Mouse (Mus musculus): ENCODE measurements around the gene Lkaaear1. TPM values are rescaled to one million over a fixed set of nuclear protein-coding genes. Genes with fewer than 3 reads are reported as not detected.
A peak's percentile ranks its signal among the peaks of the same experiment; 100 is the strongest.

Gene Lkaaear1
- total and polyA plus RNA-seq, 2 experiments from 2014 or later = not detected

- TF ChIP-seq CTCF (IDR thresholded peaks at IDR 0.05; ENCODE audit: low read depth) = no peak
- 94% methylated on average over 4 of the region's 4 CpGs for WGBS
- H3K27ac ChIP-seq (ENCODE audit: low read depth, low read length) = no peak overlapping the region
- ATAC-seq (no peak), DNase-seq (no peak)
- no peak overlapping the region for H3K9ac ChIP-seq
- H3K36me3 ChIP-seq (ENCODE audit: insufficient read depth) = peaks cover 46% of the 10 kb centered on the region
- no peak overlapping the region for H3K4me3 ChIP-seq (ENCODE audit: low read depth, low read length)
- H3K27me3 ChIP-seq (ENCODE audit: insufficient read depth, low read length) = no peaks in the 10 kb centered on the region
- H3K4me2 ChIP-seq (ENCODE audit: low read depth) = no peak overlapping the region
- H3K9me3 ChIP-seq (ENCODE audit: low read length) = no peaks in the 10 kb centered on the region
- peaks cover 13% of the 10 kb centered on the region for H3K4me1 ChIP-seq (ENCODE audit: insufficient read depth)
Measured at GRCm38 (mm10) chr2:181685686-181686085, 12.6 kb downstream of the Lkaaear1 start.

GRCm38 (mm10) chr2:181684713-181685112 is 13.5 kb downstream of the Lkaaear1 start:
- Histone ChIP-seq H3K4me3 (ENCODE audit: low read depth, low read length) (no peak overlapping the region), H3K9me3 (ENCODE audit: low read length) (no peaks in the 10 kb centered on the region), H3K27ac (ENCODE audit: low read depth, low read length) (no peak overlapping the region), H3K4me1 (ENCODE audit: insufficient read depth) (peaks cover 13% of the 10 kb centered on the region), H3K9ac (no peak overlapping the region), H3K27me3 (ENCODE audit: insufficient read depth, low read length) (no peaks in the 10 kb centered on the region), H3K4me2 (ENCODE audit: low read depth) (no peak overlapping the region), H3K36me3 (ENCODE audit: insufficient read depth) (peaks cover 46% of the 10 kb centered on the region)
- no peak for TF ChIP-seq CTCF (IDR thresholded peaks at IDR 0.05; ENCODE audit: low read depth)
- ATAC-seq (no peak), DNase-seq (no peak)
- 91% methylated on average over 1 of the region's 1 CpGs for WGBS

GRCm38 (mm10) chr2:181683381-181683780 is 14.9 kb downstream of the Lkaaear1 start:
- 70% methylated on average over 4 of the region's 4 CpGs for WGBS
- DNase-seq = no peak
- Histone ChIP-seq H3K27ac (ENCODE audit: low read depth, low read length) (no peak overlapping the region), H3K4me2 (ENCODE audit: low read depth) (no peak overlapping the region), H3K27me3 (ENCODE audit: insufficient read depth, low read length) (no peaks in the 10 kb centered on the region), H3K36me3 (ENCODE audit: insufficient read depth) (peaks cover 35% of the 10 kb centered on the region), H3K4me3 (ENCODE audit: low read depth, low read length) (no peak overlapping the region), H3K9me3 (ENCODE audit: low read length) (no peaks in the 10 kb centered on the region), H3K9ac (no peak overlapping the region), H3K4me1 (ENCODE audit: insufficient read depth) (peaks cover 13% of the 10 kb centered on the region)
- no peak for TF ChIP-seq CTCF (IDR thresholded peaks at IDR 0.05; ENCODE audit: low read depth)
- no peak for ATAC-seq

GRCm38 (mm10) chr2:181681978-181682377 is 16.3 kb downstream of the Lkaaear1 start:
- TF ChIP-seq CTCF (IDR thresholded peaks at IDR 0.05; ENCODE audit: low read depth) = no peak
- Histone ChIP-seq H3K9me3 (ENCODE audit: low read length) (no peaks in the 10 kb centered on the region), H3K9ac (no peak overlapping the region), H3K36me3 (ENCODE audit: insufficient read depth) (peaks cover 21% of the 10 kb centered on the region), H3K27ac (ENCODE audit: low read depth, low read length) (no peak overlapping the region), H3K27me3 (ENCODE audit: insufficient read depth, low read length) (no peaks in the 10 kb centered on the region), H3K4me1 (ENCODE audit: insufficient read depth) (peaks cover 13% of the 10 kb centered on the region), H3K4me2 (ENCODE audit: low read depth) (no peak overlapping the region), H3K4me3 (ENCODE audit: low read depth, low read length) (no peak overlapping the region)
- WGBS = 95% methylated on average over 1 of the region's 1 CpGs
- ATAC-seq (no peak), DNase-seq (no peak)

DNA sequence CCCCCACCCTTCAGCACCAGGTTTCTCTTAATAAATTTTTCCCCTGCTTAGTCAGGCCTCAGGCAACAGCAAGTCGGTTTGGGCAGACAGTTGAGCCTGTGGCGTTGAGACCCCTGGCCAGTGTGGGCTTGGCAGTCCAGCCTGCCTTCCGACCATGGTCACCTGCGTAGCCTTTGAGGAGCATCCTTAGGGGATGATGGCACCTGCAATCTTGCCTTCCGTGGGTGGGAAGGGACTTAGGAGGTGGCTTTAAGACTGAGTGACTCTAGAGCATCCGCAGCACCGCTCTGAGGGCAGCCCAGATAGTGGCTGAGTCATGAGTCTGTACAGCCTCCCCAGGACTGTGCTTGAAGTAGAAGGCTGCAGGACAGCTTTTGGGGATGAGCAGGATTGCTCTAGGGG is 17.5 kb downstream of the Lkaaear1 start:
- no peaks in the 10 kb centered on the region for H3K27me3 ChIP-seq (ENCODE audit: insufficient read depth, low read length)
- H3K9ac ChIP-seq = peak overlapping the region; percentile 88
- H3K4me2 ChIP-seq (ENCODE audit: low read depth) = peak overlapping the region; percentile 97
- peak overlapping the region; percentile 72 for H3K4me3 ChIP-seq (ENCODE audit: low read depth, low read length)
- H3K27ac ChIP-seq (ENCODE audit: low read depth, low read length) = peak overlapping the region; percentile 67
- ATAC-seq (peak; percentile 60), DNase-seq (peak; percentile 46)
- 12% methylated on average over 7 of the region's 7 CpGs for WGBS
- peaks cover 15% of the 10 kb centered on the region for H3K4me1 ChIP-seq (ENCODE audit: insufficient read depth)
- no peaks in the 10 kb centered on the region for H3K9me3 ChIP-seq (ENCODE audit: low read length)
- H3K36me3 ChIP-seq (ENCODE audit: insufficient read depth) = peaks cover 13% of the 10 kb centered on the region
- TF ChIP-seq CTCF (IDR thresholded peaks at IDR 0.05; ENCODE audit: low read depth) = no peak

DNA sequence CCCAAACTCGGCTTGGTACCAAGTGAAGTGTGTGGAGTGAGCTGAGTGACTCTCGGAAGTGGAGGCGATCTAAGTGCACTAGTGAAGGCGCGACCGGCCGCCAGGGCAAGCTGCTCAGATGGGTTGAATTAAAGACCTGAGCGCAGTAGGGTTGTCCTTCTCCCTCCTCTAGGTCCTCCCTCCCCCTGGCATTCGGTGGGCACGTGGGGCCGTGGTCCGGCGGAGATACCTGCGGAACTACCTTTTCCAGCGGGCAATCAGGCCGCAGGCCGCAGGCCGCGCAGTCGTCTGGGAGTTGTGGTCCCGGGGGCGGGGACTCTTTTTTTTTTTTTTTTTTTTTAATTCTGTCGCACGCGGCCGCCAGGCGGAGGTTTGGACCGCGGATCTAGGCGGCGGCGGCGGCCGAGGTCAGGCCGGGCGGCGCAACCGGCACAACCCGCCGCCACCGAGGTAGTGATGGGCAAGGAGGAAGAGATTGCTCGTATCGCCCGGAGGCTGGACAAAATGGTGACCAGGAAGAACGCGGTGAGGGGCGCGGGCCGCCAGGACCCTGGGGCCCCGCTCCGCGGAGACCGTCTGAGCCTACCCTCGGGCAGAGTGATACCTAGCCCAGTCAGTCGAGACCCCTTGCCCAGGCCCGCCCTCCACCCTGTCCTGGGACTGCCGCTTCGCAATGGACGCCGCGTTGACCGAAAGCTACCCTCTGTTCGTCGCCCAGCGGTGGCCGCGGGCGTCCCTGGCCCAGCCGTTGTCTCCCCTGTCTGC is 18.1 kb downstream of the Lkaaear1 start, which contains the start of gene Tcea2:
Gene Tcea2, plus strand, starts transcription at position 360 of the 765 bp plus-strand sequence.
- TF ChIP-seq CTCF (IDR thresholded peaks at IDR 0.05; ENCODE audit: low read depth) = peak; percentile 42
- Histone ChIP-seq H3K27me3 (ENCODE audit: insufficient read depth, low read length) (no peaks in the 10 kb centered on the region), H3K27ac (ENCODE audit: low read depth, low read length) (peak within 1 kb of the TSS; percentile 67), H3K9me3 (ENCODE audit: low read length) (no peaks in the 10 kb centered on the region), H3K4me3 (ENCODE audit: low read depth, low read length) (peak within 1 kb of the TSS; percentile 72), H3K36me3 (ENCODE audit: insufficient read depth) (peaks cover 10% of the 10 kb centered on the region; the same call in 1 of the 2 replicates), H3K4me2 (ENCODE audit: low read depth) (peak within 1 kb of the TSS; percentile 97), H3K9ac (peak within 1 kb of the TSS; percentile 88), H3K4me1 (ENCODE audit: insufficient read depth) (peaks cover 21% of the 10 kb centered on the region)
- DNase-seq = peak; percentile 84
- peak; percentile 44 for ATAC-seq
- WGBS = under 1% methylated on average over 59 of the region's 69 CpGs

- Histone ChIP-seq H3K9me3 (ENCODE audit: low read length) (no peaks in the 10 kb centered on the region), H3K9ac (no peak overlapping the region), H3K4me1 (ENCODE audit: insufficient read depth) (peaks cover 21% of the 10 kb centered on the region), H3K27ac (ENCODE audit: low read depth, low read length) (no peak overlapping the region), H3K27me3 (ENCODE audit: insufficient read depth, low read length) (0 out of 2 replicates have a peak, but pooled peaks cover 3% of the 10 kb centered on the region), H3K4me2 (ENCODE audit: low read depth) (no peak overlapping the region), H3K4me3 (ENCODE audit: low read depth, low read length) (no peak overlapping the region), H3K36me3 (ENCODE audit: insufficient read depth) (peaks cover 2% of the 10 kb centered on the region; the same call in 1 of the 2 replicates)
- peak; percentile 75 for ATAC-seq
- DNase-seq = peak; percentile 85
- TF ChIP-seq CTCF (IDR thresholded peaks at IDR 0.05; ENCODE audit: low read depth) = peak; percentile 98
- WGBS = 47% methylated on average over 1 of the region's 1 CpGs
Measured at GRCm38 (mm10) chr2:181678780-181679179, 19.5 kb downstream of the Lkaaear1 start.

Measured in forebrain, postnatal 0 days (tissue).